Mouse (Mus musculus): ENCODE results near the gene Ercc6.

DNA sequence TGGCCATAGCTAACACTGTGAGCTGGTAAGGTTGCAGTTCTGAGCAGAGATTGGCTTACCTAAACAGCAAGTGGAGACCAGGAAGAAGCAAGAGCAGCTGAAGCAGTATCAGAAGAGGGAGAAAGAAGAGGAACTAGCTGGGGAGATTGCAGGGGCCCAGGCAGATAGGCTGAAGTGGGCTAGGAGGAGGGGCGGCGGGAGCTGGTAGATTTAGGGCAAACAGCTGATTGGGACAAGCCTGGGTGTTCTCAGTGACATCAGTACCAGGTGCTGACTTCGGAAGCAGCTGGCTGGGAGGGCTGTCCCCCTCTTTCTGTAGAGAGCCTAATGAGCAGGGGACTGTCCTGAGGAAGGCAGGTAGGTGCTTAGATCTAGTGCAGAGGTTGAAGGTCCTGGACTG lies 48.1 kb downstream of the Ercc6 start:
- no peak for TF ChIP-seq CTCF (IDR thresholded peaks at IDR 0.05; ENCODE audit: extremely low read depth, insufficient read depth, insufficient read length, insufficient replicate concordance)
- TF ChIP-seq POLR2A (IDR thresholded peaks at IDR 0.05; ENCODE audit: low read depth, low read length), result no peak

Measured in spleen, adult 2 months (tissue).